Mouse (Mus musculus): ENCODE data around the gene Uxs1.
A peak's percentile ranks its signal among the peaks of the same experiment; 100 is the strongest.

Uxs1 gene

DNA sequence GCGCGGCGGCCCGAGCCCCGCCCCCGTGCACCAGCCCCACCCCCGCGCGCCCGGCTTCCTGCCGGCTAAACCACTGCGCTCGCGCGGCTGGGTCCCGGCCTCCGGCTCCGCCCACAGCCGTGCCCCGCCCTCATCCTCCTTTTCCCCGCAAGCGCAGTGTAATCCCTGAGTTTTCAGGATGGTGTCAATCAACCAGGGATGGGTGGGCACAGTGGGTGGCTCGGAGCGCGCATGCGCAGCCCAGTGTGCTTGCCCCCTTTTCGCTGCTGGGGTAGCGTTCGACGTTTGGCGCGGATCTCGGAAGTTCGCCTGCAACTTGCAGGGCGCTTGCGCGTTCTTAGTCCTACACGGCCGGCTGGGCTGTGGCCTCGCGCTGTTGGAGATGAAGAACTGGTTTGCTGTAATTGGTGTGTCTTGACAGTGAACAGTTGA, at the start of gene Uxs1:
TSS of gene Uxs1 (minus strand) at position 38 of the 432 bp plus-strand sequence.
- peak; percentile 58 for DNase-seq (ENCODE audit: extremely low read depth, low read depth, low spot score)

DNA sequence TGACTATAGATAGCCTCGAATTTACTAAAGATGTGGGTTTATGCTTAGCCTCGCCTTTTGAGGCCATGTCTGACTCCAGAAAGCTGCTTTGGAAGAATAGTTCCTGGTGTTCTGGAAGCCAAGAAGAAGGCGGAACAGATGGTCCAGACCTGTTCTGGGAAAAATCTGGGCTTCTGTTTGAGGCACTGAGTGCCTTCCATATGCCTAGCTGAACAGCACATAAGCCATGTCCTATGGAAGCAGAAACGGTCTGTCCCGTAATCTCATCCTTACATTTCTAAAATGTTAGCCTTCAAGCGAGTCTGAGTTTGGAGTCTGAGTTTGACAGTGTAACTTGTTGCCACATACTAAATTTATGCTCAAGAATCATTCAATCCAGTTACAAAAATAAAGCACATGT, 49.6 kb upstream of the Uxs1 start:
- DNase-seq (ENCODE audit: extremely low read depth, low read depth, low spot score), result no peak

DNA sequence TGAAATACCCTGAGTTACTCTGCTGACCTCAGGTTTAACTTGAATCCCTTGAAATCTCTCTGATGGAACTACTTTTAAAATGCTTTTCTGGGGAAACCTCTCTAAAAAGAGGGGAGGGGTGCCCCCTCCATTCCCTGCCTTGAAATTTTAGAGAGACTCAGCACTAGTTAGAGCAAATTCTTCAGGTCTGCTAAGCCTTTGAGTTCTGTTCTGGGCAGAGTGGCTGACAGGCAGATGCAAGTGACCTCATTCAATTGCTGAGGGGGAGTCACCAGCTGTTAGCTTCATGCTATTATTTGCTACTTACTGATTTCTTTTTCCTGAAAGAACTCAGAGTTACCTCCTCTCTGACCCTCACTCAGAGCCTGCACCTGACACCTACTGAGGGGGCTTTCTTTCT, 43.5 kb upstream of the Uxs1 start:
- no peak for DNase-seq (ENCODE audit: extremely low read depth, low read depth, low spot score)

DNA sequence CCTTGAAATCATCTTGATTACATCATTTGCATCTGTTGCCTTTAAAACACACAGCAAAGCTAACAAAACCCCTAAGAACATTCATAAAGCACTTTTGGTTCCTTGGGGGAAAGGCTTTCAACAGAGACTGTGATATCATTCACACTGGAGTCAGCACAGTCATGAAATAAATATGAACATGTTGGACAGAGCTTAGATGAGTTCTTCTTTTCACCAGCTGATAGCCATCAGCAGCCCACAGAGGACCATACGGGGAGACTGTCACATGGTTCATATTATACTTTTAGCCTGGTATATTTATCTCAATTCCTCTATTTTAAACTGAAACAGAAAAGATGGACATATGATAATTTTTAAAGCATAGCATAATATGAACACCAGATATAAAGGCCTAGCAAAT, 40.9 kb upstream of the Uxs1 start:
- DNase-seq (ENCODE audit: extremely low read depth, low read depth, low spot score), result no peak

DNA sequence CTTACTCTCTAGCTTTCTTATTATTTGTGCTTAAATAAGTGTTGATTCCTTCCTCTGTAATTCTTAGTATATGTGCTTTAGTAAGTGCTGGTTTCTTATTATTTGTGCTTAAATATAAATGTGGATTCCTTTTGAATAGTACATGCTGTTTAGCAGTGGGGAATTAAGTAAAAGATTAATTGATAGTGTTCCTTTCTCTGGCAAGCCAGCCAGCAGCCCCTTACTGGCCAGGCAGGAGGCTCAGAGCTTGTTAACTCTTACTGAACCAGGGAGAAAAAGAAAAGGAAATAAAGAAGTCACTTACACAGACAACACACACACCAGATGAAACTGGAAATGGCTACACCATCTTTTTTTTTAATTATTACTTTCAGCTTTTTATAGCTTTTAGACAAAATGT, 37.2 kb upstream of the Uxs1 start:
- DNase-seq (ENCODE audit: extremely low read depth, low read depth, low spot score), result no peak

DNA sequence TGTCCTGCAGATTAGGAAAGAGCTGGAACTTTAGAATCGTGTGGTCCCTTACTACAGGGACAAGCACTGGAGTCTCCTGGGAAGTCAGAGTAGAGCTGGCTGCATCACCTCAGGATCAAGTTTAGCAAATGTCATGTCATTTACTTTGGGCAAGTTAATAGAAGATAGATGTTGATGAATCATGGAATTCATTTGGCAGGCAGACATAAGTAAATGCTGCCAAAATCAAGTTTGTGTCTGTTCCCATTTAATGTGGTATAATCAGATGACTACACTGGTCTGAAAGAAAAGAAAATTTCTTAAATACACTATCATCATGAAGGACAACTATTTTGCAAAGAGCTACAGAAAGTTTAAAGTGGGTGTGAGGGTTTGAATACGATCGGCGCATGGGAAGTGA, 35.0 kb upstream of the Uxs1 start:
- DNase-seq (ENCODE audit: extremely low read depth, low read depth, low spot score), result no peak

DNA sequence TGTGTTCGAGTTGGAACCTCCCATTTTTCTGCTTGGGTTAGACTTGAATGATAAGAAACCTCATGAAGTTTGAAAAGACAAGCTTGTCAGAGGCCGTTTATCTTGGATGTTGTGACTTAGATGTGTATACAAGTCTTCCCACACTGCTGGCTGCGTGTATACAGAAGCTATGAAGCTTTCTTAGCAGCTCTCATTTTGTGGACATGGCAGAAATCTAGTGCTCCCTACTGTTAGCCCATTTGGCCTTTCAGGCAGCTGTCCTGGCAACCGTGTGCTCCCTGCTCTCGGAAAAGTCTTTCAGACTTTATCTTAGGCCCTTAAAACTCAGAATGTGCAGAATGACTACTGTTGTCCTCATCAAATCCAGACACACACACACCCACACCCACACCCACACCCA, 31.4 kb upstream of the Uxs1 start:
- no peak for DNase-seq (ENCODE audit: extremely low read depth, low read depth, low spot score)

DNA sequence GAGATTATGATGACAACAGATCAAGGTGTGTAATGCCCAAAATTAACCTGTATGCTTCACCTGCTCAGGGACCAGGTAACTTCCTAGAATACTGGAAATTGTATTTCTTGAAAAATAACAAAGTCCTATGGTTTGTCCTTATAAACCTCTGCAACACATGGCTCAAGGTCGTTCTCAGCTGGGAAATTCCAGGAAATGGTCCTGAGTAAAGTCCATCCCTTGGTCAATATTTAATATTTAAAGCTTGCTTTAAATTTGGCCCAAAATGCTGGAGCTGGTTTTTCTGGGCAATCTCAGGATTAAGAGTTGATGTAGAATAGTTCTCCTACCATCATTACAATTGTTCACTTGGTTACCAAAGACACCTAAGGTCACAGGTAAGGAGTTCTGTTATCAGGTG, 30.1 kb upstream of the Uxs1 start:
- no peak for DNase-seq (ENCODE audit: extremely low read depth, low read depth, low spot score)

DNA sequence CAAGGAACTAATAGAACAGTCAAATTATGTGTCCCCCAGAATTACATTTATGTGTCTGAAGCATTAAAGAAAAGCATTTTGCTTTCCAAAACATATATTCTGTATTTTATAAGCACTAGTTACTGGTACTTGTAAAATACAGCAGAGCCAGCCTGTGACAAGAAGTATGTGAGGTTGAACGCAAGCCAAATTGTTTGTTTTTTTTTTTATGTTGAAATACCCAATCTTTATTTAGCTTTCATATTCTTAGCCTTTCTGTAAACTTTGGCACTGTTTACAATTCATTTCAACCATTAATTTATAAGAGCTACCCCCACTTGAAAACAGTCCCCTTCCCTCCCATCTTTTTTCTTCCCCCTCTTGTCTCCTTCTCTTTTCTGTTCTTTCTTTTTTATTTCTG, 28.0 kb upstream of the Uxs1 start:
- no peak for DNase-seq (ENCODE audit: extremely low read depth, low read depth, low spot score)

DNA sequence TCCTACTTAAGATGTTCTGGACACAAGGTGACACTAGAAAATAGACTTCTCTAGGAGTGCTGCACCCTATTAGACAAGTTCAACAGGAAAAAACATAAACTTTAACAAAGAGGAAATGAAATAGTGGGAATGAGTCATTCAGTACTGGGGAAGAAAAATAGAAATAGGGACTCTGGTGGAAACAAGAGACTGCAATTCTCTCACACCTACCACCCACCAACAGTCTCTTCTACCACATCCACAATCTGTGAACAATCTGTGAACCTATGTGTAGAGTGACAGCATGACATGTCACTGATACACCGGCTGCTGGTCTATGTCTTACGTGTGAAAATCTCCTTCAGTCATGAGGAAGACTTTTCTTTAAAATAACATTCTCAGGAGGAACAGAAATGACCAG, 15.8 kb upstream of the Uxs1 start:
- DNase-seq (ENCODE audit: extremely low read depth, low read depth, low spot score), result no peak

DNA sequence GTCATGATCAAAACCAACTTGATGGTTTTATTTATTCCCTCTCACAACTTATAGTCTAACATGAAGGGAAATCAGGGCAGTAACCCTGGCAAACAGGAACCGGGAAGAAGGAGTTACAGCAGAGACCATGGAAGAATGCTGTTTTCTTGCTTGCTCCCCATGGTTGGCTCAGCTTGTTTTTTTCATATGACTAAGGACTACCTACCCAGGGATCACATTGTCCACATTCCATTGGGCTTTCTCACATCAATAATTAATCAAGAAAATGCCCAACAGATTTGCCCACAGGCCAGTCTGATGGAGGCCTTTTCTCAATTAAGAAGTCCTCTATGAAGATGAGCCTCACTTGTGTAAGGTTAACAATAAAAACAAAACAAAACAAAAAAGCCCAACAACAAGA, 9.6 kb upstream of the Uxs1 start:
- DNase-seq (ENCODE audit: extremely low read depth, low read depth, low spot score), result no peak

DNA sequence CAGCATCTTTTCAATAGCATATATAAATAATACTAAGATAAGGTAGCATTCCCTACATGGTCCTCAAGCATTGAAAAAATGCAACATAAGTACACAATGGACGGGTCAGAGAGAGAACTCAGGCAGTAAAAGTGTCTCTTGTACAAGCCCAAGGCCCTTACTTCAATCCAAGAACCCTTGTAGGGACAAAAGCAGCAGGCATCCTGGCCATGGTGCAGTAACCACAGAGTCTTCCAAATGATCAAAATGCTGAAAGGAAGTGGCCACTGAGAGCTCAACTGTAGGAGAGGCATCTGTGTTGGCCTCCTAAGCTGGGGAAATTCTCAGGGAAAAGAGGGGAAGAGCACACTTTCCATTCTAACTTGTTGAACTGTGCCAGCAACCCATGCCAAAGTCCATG, 2.5 kb upstream of the Uxs1 start:
- no peak for DNase-seq (ENCODE audit: extremely low read depth, low read depth, low spot score)

DNA sequence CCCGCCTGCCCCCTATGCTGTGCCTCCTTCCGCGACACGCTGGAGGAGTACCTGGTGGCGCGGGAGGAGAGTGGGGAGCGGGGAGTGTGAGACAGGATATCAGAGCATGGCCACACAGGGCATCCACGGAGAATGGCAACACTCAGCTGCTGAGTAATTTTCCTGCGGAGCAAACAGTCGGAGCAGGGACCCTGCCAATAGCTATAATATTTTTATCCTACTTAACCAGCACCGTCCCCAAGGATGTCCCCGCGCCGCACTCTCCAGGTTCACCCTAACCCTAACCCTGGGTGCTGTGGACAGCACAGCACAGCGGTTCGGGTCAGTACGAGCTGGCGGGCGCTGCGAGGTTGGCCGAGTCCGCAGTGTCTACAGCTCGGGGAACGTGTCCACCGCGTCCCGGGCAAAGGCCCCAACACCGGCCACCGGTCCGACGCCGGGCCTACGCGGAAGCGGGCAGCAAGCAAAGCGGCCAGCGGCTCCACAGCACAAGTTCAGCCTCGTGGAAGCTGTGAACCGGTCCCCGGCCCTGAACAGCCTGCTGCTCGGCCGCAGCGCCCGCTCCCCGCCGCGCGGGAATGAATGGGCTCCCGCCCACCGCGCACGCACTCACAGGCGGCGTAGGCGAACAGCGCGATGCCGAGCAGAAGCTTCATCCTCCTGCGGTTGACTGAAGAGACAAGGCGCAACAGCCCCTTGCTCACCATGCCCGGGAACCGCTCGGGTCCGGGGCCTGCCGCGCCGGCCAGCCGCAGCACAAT, 418 bp downstream of the Uxs1 start:
- no peak for DNase-seq (ENCODE audit: extremely low read depth, low read depth, low spot score)

DNA sequence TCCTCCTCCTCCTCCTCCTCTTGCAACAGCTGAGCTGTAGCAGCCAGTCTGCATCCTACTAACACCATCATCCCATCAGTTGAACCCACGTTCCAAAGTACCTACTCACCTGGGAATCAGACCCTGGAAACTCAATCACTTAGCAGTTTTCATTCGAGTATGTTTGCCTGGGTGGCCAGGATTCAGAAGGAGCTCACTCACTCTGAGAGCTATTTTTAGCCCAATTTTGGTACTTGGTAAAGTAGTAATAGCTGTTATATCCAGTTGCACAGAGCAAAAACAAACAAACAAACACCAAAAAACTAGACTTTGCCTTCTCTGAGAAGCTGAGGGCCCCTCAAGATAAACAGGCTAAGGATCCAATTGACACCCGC, 985 bp downstream of the Uxs1 start:
- DNase-seq (ENCODE audit: extremely low read depth, low read depth, low spot score), result no peak

DNA sequence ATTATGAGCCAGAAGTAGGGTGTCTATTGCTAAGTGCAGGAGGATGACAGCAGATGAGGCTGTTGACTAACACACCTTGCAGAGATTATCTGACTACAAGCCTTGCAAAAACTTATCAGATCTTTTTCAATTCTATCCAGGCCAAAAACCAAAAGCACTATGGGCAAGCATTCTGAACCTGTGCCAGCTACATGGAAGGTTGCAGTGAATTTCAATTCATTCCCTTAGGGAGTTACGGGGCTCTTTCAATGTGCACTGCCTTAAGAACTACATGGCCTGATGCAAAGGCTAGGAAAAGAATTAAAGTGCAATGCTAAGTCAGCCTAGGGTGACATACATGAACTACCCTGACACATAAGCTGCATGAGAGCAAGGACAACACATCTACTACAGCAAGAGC, 4.2 kb downstream of the Uxs1 start:
- DNase-seq (ENCODE audit: extremely low read depth, low read depth, low spot score), result peak; percentile 18

DNA sequence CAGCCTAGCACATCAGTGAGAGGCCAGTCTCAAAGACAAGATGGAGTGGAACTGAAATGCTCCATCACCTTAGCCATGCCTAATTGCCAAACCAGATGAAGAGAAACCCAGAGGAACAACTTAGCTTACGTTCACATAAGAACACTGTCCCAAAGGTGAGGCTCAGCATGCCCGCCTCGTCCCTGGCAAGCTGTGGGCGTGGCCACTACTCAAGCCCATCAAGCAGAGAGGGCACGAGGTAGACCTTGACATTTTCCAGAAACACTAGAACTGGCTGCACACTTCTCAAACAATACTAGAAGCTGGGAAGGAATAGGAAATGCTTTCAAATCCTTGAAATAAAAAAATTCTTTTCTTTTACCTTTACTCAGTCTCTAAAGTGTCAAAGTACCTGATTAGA, 5.0 kb downstream of the Uxs1 start:
- no peak for DNase-seq (ENCODE audit: extremely low read depth, low read depth, low spot score)

DNA sequence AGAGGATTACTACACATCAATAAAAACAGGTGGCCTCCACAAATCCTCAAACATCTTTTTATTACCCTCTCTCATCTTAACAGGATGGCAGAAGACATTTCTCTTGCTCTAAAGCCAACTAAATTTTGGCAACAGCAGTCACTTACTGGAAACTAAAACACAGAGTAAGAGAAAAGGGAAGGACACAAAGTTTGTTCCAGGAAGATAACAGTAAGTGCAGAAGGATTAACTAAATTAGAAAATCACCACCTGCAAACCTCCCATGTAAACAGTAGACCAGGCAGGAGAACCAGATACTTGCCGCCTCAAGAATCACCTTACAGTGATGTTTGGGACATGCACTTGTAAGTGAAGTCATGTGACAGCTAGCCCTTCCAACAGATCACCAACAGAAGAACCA, 5.8 kb downstream of the Uxs1 start:
- DNase-seq (ENCODE audit: extremely low read depth, low read depth, low spot score), result no peak

DNA sequence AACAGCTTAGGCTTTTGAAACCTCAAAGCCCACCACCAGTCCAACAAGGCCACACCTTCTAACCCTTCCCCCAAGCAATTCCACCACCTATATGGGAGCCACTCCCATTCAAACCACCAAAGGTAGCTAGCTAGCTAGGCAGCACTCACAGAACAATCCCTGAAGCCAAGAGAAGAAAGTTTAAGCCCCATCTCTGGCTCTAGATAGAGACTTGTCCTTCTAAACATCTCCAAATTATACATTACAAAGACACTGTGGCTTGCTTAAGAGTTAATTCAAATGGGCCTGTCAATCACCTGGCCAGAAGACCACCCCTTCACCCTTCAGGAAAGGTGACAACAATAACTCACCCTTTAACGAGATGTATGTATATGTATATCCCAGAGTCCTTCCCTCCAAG, 7.0 kb downstream of the Uxs1 start:
- no peak for DNase-seq (ENCODE audit: extremely low read depth, low read depth, low spot score)

DNA sequence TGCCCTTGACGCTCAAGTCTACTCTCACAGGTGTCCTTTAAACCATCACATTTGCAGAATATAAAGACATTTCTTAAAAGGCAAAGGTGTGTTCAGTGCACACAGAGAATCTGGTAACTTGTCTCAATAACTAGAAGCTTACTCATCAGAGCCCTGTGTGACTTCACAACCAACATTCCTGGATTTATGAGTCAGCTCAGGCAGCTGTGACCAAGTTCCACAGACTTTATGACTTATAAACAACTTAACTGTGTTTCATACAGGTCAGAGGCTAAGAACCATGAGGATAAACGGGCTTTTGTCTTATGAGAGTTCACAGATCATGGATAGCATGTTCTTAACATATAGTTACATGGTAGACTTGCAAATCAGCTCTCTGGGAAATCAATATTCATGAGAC, 8.5 kb downstream of the Uxs1 start:
- no peak for DNase-seq (ENCODE audit: extremely low read depth, low read depth, low spot score)

DNA sequence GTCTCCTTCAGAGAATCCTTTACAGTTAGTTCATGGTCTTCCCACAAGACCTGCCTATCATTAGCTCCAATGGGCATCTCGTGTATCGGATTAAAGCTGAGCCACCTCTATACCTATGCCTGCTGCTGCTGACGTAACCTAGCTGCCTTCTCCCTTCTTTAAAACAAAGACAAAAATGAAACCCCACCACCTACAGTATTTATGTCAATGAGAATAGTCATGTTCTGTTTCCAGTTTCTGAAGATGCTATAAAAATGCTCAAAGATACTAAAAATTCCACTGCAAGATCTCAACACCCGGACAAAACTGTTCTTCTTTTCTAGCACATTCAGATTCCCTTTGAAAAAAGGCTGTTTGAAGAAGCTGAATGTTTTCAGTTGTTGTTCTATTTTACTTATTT, 9.2 kb downstream of the Uxs1 start:
- no peak for DNase-seq (ENCODE audit: extremely low read depth, low read depth, low spot score)

DNA sequence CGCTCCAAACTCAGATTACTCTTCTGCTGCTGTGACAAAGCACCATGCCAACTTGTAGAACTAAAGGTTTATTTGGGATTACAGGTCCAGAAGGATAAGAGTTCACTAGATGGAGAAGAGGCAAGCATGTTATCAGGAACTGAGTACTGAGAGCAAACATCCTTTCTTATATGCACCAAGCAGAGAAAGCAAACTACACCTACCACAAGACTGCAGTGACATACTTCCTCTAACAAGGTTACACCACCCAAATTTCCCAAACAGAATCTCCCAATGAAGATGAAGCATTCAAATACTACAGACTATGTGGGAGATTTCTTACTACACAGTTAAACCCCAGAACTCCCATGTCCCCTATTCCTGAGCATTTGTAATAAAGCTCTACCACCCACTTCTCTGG, 15.8 kb downstream of the Uxs1 start:
- DNase-seq (ENCODE audit: extremely low read depth, low read depth, low spot score), result no peak

DNA sequence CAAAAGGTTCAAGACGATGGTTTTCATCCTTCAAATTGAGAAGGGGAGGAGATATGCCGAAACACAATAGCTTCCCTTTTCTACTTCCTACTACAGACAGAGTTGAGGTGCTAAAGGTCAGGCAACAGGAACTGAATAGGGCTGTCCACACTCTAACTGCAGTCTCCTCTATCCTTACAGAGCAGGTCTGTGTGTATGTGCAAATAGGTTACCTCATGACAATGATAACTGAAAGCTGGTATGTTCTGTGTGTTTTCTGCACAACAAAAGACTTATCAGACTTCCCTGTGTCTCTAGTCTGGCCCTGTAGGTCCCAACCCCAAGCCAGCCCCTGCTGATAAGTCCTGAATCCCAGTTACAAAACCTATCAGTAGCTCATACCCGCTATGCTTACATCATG, 16.5 kb downstream of the Uxs1 start:
- DNase-seq (ENCODE audit: extremely low read depth, low read depth, low spot score), result no peak

DNA sequence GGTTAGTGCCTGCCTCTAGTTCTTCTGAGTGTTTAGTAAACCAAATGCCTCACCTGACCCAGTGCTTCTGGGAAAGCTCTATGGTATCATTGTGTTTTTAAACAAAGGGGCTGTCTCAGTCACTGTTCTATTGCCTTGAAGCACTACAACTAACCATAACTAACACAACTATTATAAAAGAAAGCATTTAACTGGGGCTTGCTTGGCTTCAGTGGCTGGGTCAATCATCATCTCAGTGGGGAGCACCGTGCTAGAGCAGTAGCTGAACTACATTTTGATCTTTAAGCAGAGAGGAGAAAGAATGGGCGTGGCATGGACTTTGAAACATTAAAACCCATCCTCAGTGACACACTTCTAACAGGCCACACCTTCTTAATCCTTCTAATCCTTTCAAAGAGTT, 18.2 kb downstream of the Uxs1 start:
- DNase-seq (ENCODE audit: extremely low read depth, low read depth, low spot score), result no peak

All from fat pad, adult 2 months (tissue).